Mouse (Mus musculus): Measurements from ENCODE around the gene Serpinf2. TPM values are rescaled to one million over a fixed set of nuclear protein-coding genes. Genes with fewer than 3 reads are reported as not detected.
"Not testable (repeated sequence)": the region's sequence is repeated elsewhere in the genome, so short reads cannot be mapped to it uniquely, and the experiment has no call there.

Gene Serpinf2
- polyA plus RNA-seq, 1 experiment from 2014 or later, result not detected

DNA sequence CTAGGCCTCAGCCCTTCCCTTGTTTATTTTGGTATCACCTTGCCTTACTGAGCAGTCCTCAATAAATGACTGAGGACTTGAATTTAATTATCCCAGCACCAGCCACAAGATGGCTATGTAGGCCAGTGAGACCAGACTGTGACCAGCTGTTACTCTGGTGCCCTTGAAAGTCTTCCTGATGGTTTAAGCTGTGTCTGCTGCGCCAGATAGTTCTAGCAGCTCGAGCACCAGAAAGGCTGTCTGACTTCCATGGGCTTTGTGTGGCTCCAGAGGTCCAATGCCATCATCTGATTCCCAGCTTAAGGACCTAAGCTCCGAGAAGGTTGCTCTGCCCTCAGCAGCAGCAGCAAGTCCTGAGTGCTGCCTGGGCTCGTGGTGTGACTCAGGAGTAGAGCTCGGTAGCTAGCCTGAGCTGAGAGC lies 37.1 kb downstream of the Serpinf2 start:
- Histone ChIP-seq H3K4me3 (ENCODE audit: low read depth, low read length) (no peak overlapping the region), H3K4me1 (ENCODE audit: control insufficient read depth, insufficient read depth, low read length) (no peaks in the 10 kb centered on the region), H3K9ac (ENCODE audit: low read depth, low read length) (no peak overlapping the region), H3K9me3 (ENCODE audit: control insufficient read depth, low read length) (no peaks in the 10 kb centered on the region), H3K36me3 (ENCODE audit: control insufficient read depth, insufficient read depth, low read length) (no peaks in the 10 kb centered on the region), H3K4me2 (ENCODE audit: low read depth, low read length) (no peak overlapping the region), H3K27ac (replicated peaks; ENCODE audit: low read depth, low read length) (no peak overlapping the region), H3K27me3 (replicated peaks; ENCODE audit: control insufficient read depth, insufficient read depth, low read length) (no peaks in the 10 kb centered on the region)
- peak; percentile 85 for DNase-seq (ENCODE audit: low spot score)
- 57% methylated on average over 5 of the region's 5 CpGs for WGBS
- peak; percentile 67; the same call in 1 of the 2 replicates for ATAC-seq (ENCODE audit: low read depth)

DNA sequence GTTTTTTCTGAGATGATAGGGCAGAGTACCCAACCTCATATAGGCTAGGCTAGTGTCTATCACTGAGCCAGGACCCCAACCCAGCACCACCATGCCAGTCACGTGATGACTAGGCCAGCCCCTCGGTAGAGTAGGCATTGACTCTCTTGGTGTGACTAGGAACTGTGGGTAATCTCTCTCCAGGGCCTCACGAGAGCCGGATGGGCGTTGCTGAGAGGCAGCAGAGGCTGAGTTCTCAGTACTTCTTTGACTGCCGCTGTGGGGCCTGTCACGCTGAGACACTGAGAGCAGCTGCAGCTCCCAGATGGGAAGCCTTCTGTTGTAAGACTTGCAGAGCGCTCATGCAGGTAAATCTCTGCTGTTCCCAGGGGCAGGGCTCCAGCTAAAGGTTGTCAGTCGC lies 39.3 kb downstream of the Serpinf2 start:
- 73% methylated on average over 9 of the region's 9 CpGs for WGBS
- no peak for ATAC-seq (ENCODE audit: low read depth)

DNA sequence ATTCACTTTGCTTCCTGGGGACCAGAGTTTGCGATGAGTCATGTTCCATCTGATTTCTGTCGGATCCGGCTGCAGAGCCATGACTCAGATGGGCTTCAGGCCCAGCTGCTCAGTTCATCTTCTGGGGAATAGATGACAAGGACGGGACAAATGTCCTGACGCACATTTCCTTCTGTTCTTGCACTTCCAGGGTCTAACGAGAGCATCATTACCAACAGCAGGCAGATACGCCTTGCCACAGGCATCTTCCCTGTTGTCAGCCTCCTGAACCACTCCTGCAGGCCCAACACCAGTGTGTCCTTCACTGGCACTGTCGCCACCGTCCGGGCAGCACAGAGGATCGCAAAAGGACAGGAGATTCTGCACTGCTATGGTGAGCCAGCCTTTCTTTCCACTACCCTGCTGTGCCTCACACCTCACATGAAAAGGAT lies 40.0 kb downstream of the Serpinf2 start:
- no peak overlapping the region for H3K4me2 ChIP-seq (ENCODE audit: low read depth, low read length)
- ATAC-seq (ENCODE audit: low read depth) (no peak), DNase-seq (ENCODE audit: low spot score) (no peak)
- H3K4me3 ChIP-seq (ENCODE audit: low read depth, low read length), result no peak overlapping the region
- H3K27me3 ChIP-seq (replicated peaks; ENCODE audit: control insufficient read depth, insufficient read depth, low read length), result no peaks in the 10 kb centered on the region
- WGBS, result 85% methylated on average over 11 of the region's 11 CpGs
- no peaks in the 10 kb centered on the region for H3K36me3 ChIP-seq (ENCODE audit: control insufficient read depth, insufficient read depth, low read length)
- no peak overlapping the region for H3K9ac ChIP-seq (ENCODE audit: low read depth, low read length)
- H3K9me3 ChIP-seq (ENCODE audit: control insufficient read depth, low read length), result no peaks in the 10 kb centered on the region
- no peak overlapping the region for H3K27ac ChIP-seq (replicated peaks; ENCODE audit: low read depth, low read length)
- H3K4me1 ChIP-seq (ENCODE audit: control insufficient read depth, insufficient read depth, low read length), result no peaks in the 10 kb centered on the region

More for the DNA sequence above, 39.3 kb downstream of the Serpinf2 start:
- no peak overlapping the region for H3K4me3 ChIP-seq (ENCODE audit: low read depth, low read length)
- no peak overlapping the region for H3K4me2 ChIP-seq (ENCODE audit: low read depth, low read length)
- no peaks in the 10 kb centered on the region for H3K9me3 ChIP-seq (ENCODE audit: control insufficient read depth, low read length)
- H3K27me3 ChIP-seq (replicated peaks; ENCODE audit: control insufficient read depth, insufficient read depth, low read length), result no peaks in the 10 kb centered on the region
- H3K4me1 ChIP-seq (ENCODE audit: control insufficient read depth, insufficient read depth, low read length), result no peaks in the 10 kb centered on the region
- no peak overlapping the region for H3K27ac ChIP-seq (replicated peaks; ENCODE audit: low read depth, low read length)
- DNase-seq (ENCODE audit: low spot score), result peak; percentile 19
- H3K36me3 ChIP-seq (ENCODE audit: control insufficient read depth, insufficient read depth, low read length), result no peaks in the 10 kb centered on the region
- no peak overlapping the region for H3K9ac ChIP-seq (ENCODE audit: low read depth, low read length)

DNA sequence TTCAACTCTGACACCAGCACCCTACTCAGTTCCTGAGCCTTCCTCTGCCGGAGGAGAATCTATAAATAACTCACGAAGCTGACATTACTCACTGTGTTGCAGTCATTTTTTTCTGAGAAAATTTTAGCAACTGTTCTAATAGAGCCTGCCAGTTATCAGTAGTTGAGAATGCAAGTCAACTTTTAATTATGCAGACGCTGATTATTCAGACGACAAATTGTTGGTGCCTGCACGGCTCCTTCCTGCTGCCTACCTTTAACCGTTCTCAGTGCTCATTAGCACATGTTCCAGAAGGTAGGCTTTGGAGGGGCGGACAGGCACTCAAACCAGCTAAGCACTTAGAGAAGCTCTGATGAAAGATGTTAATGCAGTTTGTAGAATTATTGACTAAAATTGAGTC lies 41.9 kb downstream of the Serpinf2 start:
- no peak for DNase-seq (ENCODE audit: low spot score)
- Histone ChIP-seq H3K27me3 (replicated peaks; ENCODE audit: control insufficient read depth, insufficient read depth, low read length) (no peaks in the 10 kb centered on the region), H3K9me3 (ENCODE audit: control insufficient read depth, low read length) (no peaks in the 10 kb centered on the region), H3K4me1 (ENCODE audit: control insufficient read depth, insufficient read depth, low read length) (no peaks in the 10 kb centered on the region), H3K4me3 (ENCODE audit: low read depth, low read length) (no peak overlapping the region), H3K27ac (replicated peaks; ENCODE audit: low read depth, low read length) (no peak overlapping the region), H3K9ac (ENCODE audit: low read depth, low read length) (no peak overlapping the region), H3K4me2 (ENCODE audit: low read depth, low read length) (no peak overlapping the region), H3K36me3 (ENCODE audit: control insufficient read depth, insufficient read depth, low read length) (no peaks in the 10 kb centered on the region)
- WGBS, result 72% methylated on average over 7 of the region's 7 CpGs
- ATAC-seq (ENCODE audit: low read depth), result no peak

GRCm38 (mm10) chr11:75395611-75396010 lies 43.8 kb downstream of the Serpinf2 start:
- no peaks in the 10 kb centered on the region for H3K36me3 ChIP-seq (ENCODE audit: control insufficient read depth, insufficient read depth, low read length)
- no peak overlapping the region for H3K9ac ChIP-seq (ENCODE audit: low read depth, low read length)
- ATAC-seq (ENCODE audit: low read depth) (no peak), DNase-seq (ENCODE audit: low spot score) (no peak)
- no peak overlapping the region for H3K4me2 ChIP-seq (ENCODE audit: low read depth, low read length)
- H3K4me1 ChIP-seq (ENCODE audit: control insufficient read depth, insufficient read depth, low read length), result no peaks in the 10 kb centered on the region
- 67% methylated on average over 1 of the region's 1 CpGs for WGBS
- no peak overlapping the region for H3K4me3 ChIP-seq (ENCODE audit: low read depth, low read length)
- no peaks in the 10 kb centered on the region for H3K9me3 ChIP-seq (ENCODE audit: control insufficient read depth, low read length)
- H3K27me3 ChIP-seq (replicated peaks; ENCODE audit: control insufficient read depth, insufficient read depth, low read length), result no peaks in the 10 kb centered on the region
- no peak overlapping the region for H3K27ac ChIP-seq (replicated peaks; ENCODE audit: low read depth, low read length)

DNA sequence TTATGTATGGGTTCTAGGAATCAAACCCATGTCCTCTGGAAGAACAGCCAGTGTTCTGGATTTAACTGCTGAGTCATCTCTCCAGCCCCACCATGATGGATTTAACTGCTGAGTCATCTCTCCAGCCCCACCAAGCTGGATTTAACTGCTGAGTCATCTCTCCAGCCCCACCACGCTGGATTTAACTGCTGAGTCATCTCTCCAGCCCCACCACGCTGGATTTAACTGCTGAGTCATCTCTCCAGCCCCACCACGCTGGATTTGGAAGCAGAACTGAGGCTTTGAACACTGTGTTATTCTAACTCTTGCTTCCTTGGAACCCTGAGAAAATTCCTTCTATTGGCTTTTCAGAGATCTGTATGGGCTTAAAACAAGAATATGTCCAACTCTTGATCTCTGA lies 55.9 kb downstream of the Serpinf2 start:
- not testable (repeated sequence) for DNase-seq (ENCODE audit: low spot score); H3K36me3 ChIP-seq (ENCODE audit: control insufficient read depth, insufficient read depth, low read length); H3K27me3 ChIP-seq (replicated peaks; ENCODE audit: control insufficient read depth, insufficient read depth, low read length); ATAC-seq (ENCODE audit: low read depth); H3K4me1 ChIP-seq (ENCODE audit: control insufficient read depth, insufficient read depth, low read length); H3K9me3 ChIP-seq (ENCODE audit: control insufficient read depth, low read length); H3K4me2 ChIP-seq (ENCODE audit: low read depth, low read length); H3K27ac ChIP-seq (replicated peaks; ENCODE audit: low read depth, low read length); H3K4me3 ChIP-seq (ENCODE audit: low read depth, low read length); H3K9ac ChIP-seq (ENCODE audit: low read depth, low read length)
- 57% methylated on average over 3 of the region's 3 CpGs for WGBS

MicroRNAs within 50 kb of the gene (microRNA counts, 519-probe panel; counts per million panel counts)
- 3,898 counts per million, percentile 91 among the panel's probes with 10 or more counts for microRNA mmu-miR-22

Small RNA genes within 50 kb of the gene (microRNA-seq; reads per million reads assigned to microRNA genes)
- gene Mir22 (ENCODE audit: borderline number of aligned reads), result 11,767 reads per million, percentile 95 among the genes with 10 or more reads in this experiment

Other genes with a start within 250 kb of the Serpinf2 start
- gene Dph1, start 248.3 kb downstream of the Serpinf2 start, polyA plus RNA-seq (2014; fragmentation: Nextera tagmentation; extraction: Ambion mirVana), result 22.5 and 23.8 TPM in 2 replicates
- gene Rtn4rl1, start 245.8 kb downstream of the Serpinf2 start, polyA plus RNA-seq (2014; fragmentation: Nextera tagmentation; extraction: Ambion mirVana), result 4.9 TPM in 2 replicates
- gene Rpa1, start 91.3 kb downstream of the Serpinf2 start, polyA plus RNA-seq (2014; fragmentation: Nextera tagmentation; extraction: Ambion mirVana), result 85.0 and 85.8 TPM in 2 replicates
- 7.8 and 10.2 TPM in 2 replicates for gene Smyd4, start 91.2 kb downstream of the Serpinf2 start, polyA plus RNA-seq (2014; fragmentation: Nextera tagmentation; extraction: Ambion mirVana)
- 354 and 373 TPM in 2 replicates for gene Serpinf1, start 16.9 kb downstream of the Serpinf2 start, polyA plus RNA-seq (2014; fragmentation: Nextera tagmentation; extraction: Ambion mirVana)
- 5.7 and 7.0 TPM in 2 replicates for gene Wdr81, start 15.1 kb upstream of the Serpinf2 start, polyA plus RNA-seq (2014; fragmentation: Nextera tagmentation; extraction: Ambion mirVana)
- gene Tlcd2, start 22.1 kb upstream of the Serpinf2 start, polyA plus RNA-seq (2014; fragmentation: Nextera tagmentation; extraction: Ambion mirVana), result 19.1 and 22.7 TPM in 2 replicates
- gene Prpf8, start 47.2 kb upstream of the Serpinf2 start, polyA plus RNA-seq (2014; fragmentation: Nextera tagmentation; extraction: Ambion mirVana), result 76.6 and 83.5 TPM in 2 replicates
- gene Rilp, start 70.5 kb upstream of the Serpinf2 start, polyA plus RNA-seq (2014; fragmentation: Nextera tagmentation; extraction: Ambion mirVana), result 0.59 and 0.70 TPM in 2 replicates
- 6.9 and 7.2 TPM in 2 replicates for gene Scarf1, start 73.9 kb upstream of the Serpinf2 start, polyA plus RNA-seq (2014; fragmentation: Nextera tagmentation; extraction: Ambion mirVana)
- gene Slc43a2, start 92.1 kb upstream of the Serpinf2 start, polyA plus RNA-seq (2014; fragmentation: Nextera tagmentation; extraction: Ambion mirVana), result 4.3 and 5.3 TPM in 2 replicates
- 81.7 and 86.3 TPM in 2 replicates for gene Pitpna, start 148.5 kb upstream of the Serpinf2 start, polyA plus RNA-seq (2014; fragmentation: Nextera tagmentation; extraction: Ambion mirVana)
- gene Inpp5k, start 191.4 kb upstream of the Serpinf2 start, polyA plus RNA-seq (2014; fragmentation: Nextera tagmentation; extraction: Ambion mirVana), result 23.7 and 29.2 TPM in 2 replicates
- gene Myo1c, start 210.9 kb upstream of the Serpinf2 start, polyA plus RNA-seq (2014; fragmentation: Nextera tagmentation; extraction: Ambion mirVana), result 45.5 and 49.7 TPM in 2 replicates
- 106 TPM in 2 replicates for gene Crk, start 239.7 kb upstream of the Serpinf2 start, polyA plus RNA-seq (2014; fragmentation: Nextera tagmentation; extraction: Ambion mirVana)

Measured in embryonic facial prominence, embryonic 14.5 days (tissue).